Mouse (Mus musculus): ENCODE data around the gene 4931429L15Rik.

DNA sequence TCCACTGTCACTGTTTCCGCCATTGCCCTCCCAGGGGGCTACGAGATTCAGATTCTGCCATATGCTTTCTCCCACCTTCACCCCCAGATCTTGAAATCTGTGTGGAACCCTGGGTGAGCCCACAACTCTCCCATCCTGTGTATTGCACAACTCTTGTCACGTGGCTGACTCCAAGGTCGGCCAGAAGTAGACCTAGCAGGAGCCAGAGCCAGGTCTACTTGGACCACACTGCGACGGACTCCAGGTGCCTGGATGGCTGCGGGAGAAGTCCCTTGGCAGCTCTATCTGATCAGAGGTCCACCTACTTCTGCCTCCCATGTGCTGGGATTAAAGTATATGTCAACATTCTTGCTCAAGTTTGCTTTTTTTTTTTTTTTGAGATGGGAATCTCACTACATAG, 58.7 kb downstream of the 4931429L15Rik start:
- TF ChIP-seq CTCF (IDR thresholded peaks at IDR 0.05; ENCODE audit: low read depth, low read length) (no peak), POLR2A (IDR thresholded peaks at IDR 0.05; ENCODE audit: extremely low read depth, insufficient read depth, low read length) (no peak)

Measured in liver, adult 2 months (tissue).